Mouse (Mus musculus) layer of hippocampus, adult 9-11 months (tissue): ENCODE measurements around the gene Adcy7.

ENCODE experiments used
- DNase-seq: peaks from one replicate; pipeline ENCODE4 v3.0.0; 2022

The Adcy7 gene

GRCm38 (mm10) chr8:88272231-88273050 lies at the start of gene Adcy7:
Adcy7 (plus strand) TSS chr8:88272403.
- no peak for DNase-seq

- DNase-seq, result peak; percentile 10
Measured at GRCm38 (mm10) chr8:88225358-88225757, 46.8 kb upstream of the Adcy7 start.

GRCm38 (mm10) chr8:88227851-88228250 lies 44.4 kb upstream of the Adcy7 start:
- DNase-seq, result no peak

GRCm38 (mm10) chr8:88228286-88228685 lies 43.9 kb upstream of the Adcy7 start:
- DNase-seq, result no peak

- no peak for DNase-seq
Measured at GRCm38 (mm10) chr8:88228800-88229199, 43.4 kb upstream of the Adcy7 start.

- no peak for DNase-seq
Measured at GRCm38 (mm10) chr8:88236666-88237065, 35.5 kb upstream of the Adcy7 start.

GRCm38 (mm10) chr8:88237606-88238005 lies 34.6 kb upstream of the Adcy7 start:
- DNase-seq, result no peak

- no peak for DNase-seq
Measured at GRCm38 (mm10) chr8:88239277-88239676, 32.9 kb upstream of the Adcy7 start.

GRCm38 (mm10) chr8:88241871-88242270 lies 30.3 kb upstream of the Adcy7 start:
- DNase-seq, result no peak

- peak; percentile 35 for DNase-seq
Measured at GRCm38 (mm10) chr8:88244298-88244697, 27.9 kb upstream of the Adcy7 start.

GRCm38 (mm10) chr8:88252791-88253190 lies 19.4 kb upstream of the Adcy7 start:
- no peak for DNase-seq

- no peak for DNase-seq
Measured at GRCm38 (mm10) chr8:88254957-88255356, 17.2 kb upstream of the Adcy7 start.

GRCm38 (mm10) chr8:88258024-88258423 lies 14.2 kb upstream of the Adcy7 start:
- no peak for DNase-seq

GRCm38 (mm10) chr8:88258544-88258943 lies 13.7 kb upstream of the Adcy7 start:
- no peak for DNase-seq

- no peak for DNase-seq
Measured at GRCm38 (mm10) chr8:88260466-88260980, 11.7 kb upstream of the Adcy7 start.

GRCm38 (mm10) chr8:88262831-88263635 lies 9.2 kb upstream of the Adcy7 start:
- no peak for DNase-seq

- no peak for DNase-seq
Measured at GRCm38 (mm10) chr8:88265511-88265910, 6.7 kb upstream of the Adcy7 start.

- peak; percentile 64 for DNase-seq
Measured at GRCm38 (mm10) chr8:88266170-88266800, 5.9 kb upstream of the Adcy7 start.

GRCm38 (mm10) chr8:88266801-88267403 lies 5.3 kb upstream of the Adcy7 start:
- DNase-seq, result no peak

- no peak for DNase-seq
Measured at GRCm38 (mm10) chr8:88269107-88269875, 2.9 kb upstream of the Adcy7 start.

- DNase-seq, result no peak
Measured at GRCm38 (mm10) chr8:88270086-88270485, 2.1 kb upstream of the Adcy7 start.

- DNase-seq, result no peak
Measured at GRCm38 (mm10) chr8:88273051-88273430, 838 bp downstream of the Adcy7 start.
